Comparison of ENCODE assay signal across 9 mouse cellular contexts in genomic region chr15:26673239-26673859, GRCm38 (mm10).
DNase-seq lines count a peak whose midpoint lies in the region; ATAC-seq lines count a peak whose summit lies in the region.
"Had no signal": no experiment of that assay in that cellular context is flagged by ENCODE, and none has a peak within 500 bp of the region (broad histone marks: within the 10 kb centered on the region; RNA-seq: fewer than 3 reads in every experiment).

No protein-coding gene starts in this region.

- H3K9me3 ChIP-seq in forebrain, embryonic 14.5 days (replicated peaks; ENCODE audit: control insufficient read depth, low read length) = no peaks in the 10 kb centered on the region
- no peaks in the 10 kb centered on the region for H3K9me3 ChIP-seq in forebrain, embryonic 12.5 days
- no peaks in the 10 kb centered on the region for H3K9me3 ChIP-seq in lung, embryonic 15.5 days
- H3K9me3 ChIP-seq: embryonic facial prominence, embryonic 13.5 days had no signal

- WGBS in forebrain, embryonic 14.5 days = 37% methylated on average over 5 of the region's 5 CpGs
- whole genome bisulfite sequencing in forebrain, embryonic 12.5 days = 77% methylated on average over 5 of the region's 5 CpGs
- 29% methylated on average over 5 of the region's 5 CpGs for WGBS in lung, embryonic 15.5 days

- DNase-seq in forebrain, embryonic 14.5 days (ENCODE audit: low spot score) = peak; percentile 83
- DNase-seq in layer of hippocampus, postnatal 10 days (ENCODE audit: low spot score in 2 of 2) = peak; percentile 21 to 52
- DNase-seq in layer of hippocampus, adult 11-12 months (ENCODE audit: low spot score) = no peak
- DNase-seq in cerebellum, adult 18-20 months = peak; percentile 19 to 39
- DNase-seq in spleen, postnatal 36 days (ENCODE audit: low spot score in 2 of 2) = no peak

- H3K9ac ChIP-seq in forebrain, embryonic 14.5 days (ENCODE audit: low read length) = no peak overlapping the region
- H3K9ac ChIP-seq in forebrain, embryonic 12.5 days = no peak overlapping the region
- H3K9ac ChIP-seq in lung, embryonic 15.5 days = no peak overlapping the region
- H3K9ac ChIP-seq: embryonic facial prominence, embryonic 13.5 days had no signal

- no peak overlapping the region for H3K4me3 ChIP-seq in forebrain, embryonic 14.5 days (ENCODE audit: low read depth, low read length)
- H3K4me3 ChIP-seq in forebrain, embryonic 12.5 days (replicated peaks) = no peak overlapping the region
- no peak overlapping the region for H3K4me3 ChIP-seq in lung, embryonic 15.5 days
- H3K4me3 ChIP-seq: embryonic facial prominence, embryonic 13.5 days had no signal

- no peaks in the 10 kb centered on the region for H3K27me3 ChIP-seq in forebrain, embryonic 14.5 days (replicated peaks; ENCODE audit: control insufficient read depth, insufficient read depth, low read length)
- no peaks in the 10 kb centered on the region for H3K27me3 ChIP-seq in forebrain, embryonic 12.5 days
- H3K27me3 ChIP-seq in lung, embryonic 15.5 days = no peaks in the 10 kb centered on the region
- H3K27me3 ChIP-seq: embryonic facial prominence, embryonic 13.5 days had no signal

- H3K36me3 ChIP-seq in forebrain, embryonic 14.5 days (ENCODE audit: control insufficient read depth, insufficient read depth, low read length) = no peaks in the 10 kb centered on the region
- no peaks in the 10 kb centered on the region for H3K36me3 ChIP-seq in forebrain, embryonic 12.5 days (replicated peaks)
- no peaks in the 10 kb centered on the region for H3K36me3 ChIP-seq in lung, embryonic 15.5 days
- H3K36me3 ChIP-seq: embryonic facial prominence, embryonic 13.5 days had no signal

- no peak overlapping the region for H3K4me2 ChIP-seq in forebrain, embryonic 14.5 days (ENCODE audit: low read length)
- no peak overlapping the region for H3K4me2 ChIP-seq in forebrain, embryonic 12.5 days
- no peak overlapping the region for H3K4me2 ChIP-seq in lung, embryonic 15.5 days
- H3K4me2 ChIP-seq: embryonic facial prominence, embryonic 13.5 days had no signal

- peak; percentile 66; the same call in 1 of the 2 replicates for ATAC-seq in forebrain, embryonic 14.5 days
- no peak for ATAC-seq in forebrain, embryonic 12.5 days (ENCODE audit: low FRiP score)
- peak; percentile 19; the same call in 1 of the 2 replicates for ATAC-seq in lung, embryonic 15.5 days (ENCODE audit: borderline replicate concordance, extremely low read depth, low FRiP score, low TSS enrichment)
- ATAC-seq in inflammation-experienced regulatory T-cells, adult 6 months = no peak

- no peaks in the 10 kb centered on the region for H3K4me1 ChIP-seq in forebrain, embryonic 14.5 days (ENCODE audit: control insufficient read depth, insufficient read depth, low read length)
- H3K4me1 ChIP-seq in forebrain, embryonic 12.5 days = no peaks in the 10 kb centered on the region
- peaks cover 14% of the 10 kb centered on the region for H3K4me1 ChIP-seq in lung, embryonic 15.5 days

- H3K27ac ChIP-seq in forebrain, embryonic 14.5 days (ENCODE audit: low read depth, low read length) = no peak overlapping the region
- H3K27ac ChIP-seq in forebrain, embryonic 12.5 days = no peak overlapping the region
- H3K27ac ChIP-seq in lung, embryonic 15.5 days = no peak overlapping the region
- H3K27ac ChIP-seq: embryonic facial prominence, embryonic 13.5 days had no signal

Comparison
In these comparisons a context has a peak if more than half of its experiments do, and no peak if none do; other contexts are left out.
1. ATAC-seq: peak in forebrain, embryonic 14.5 days (single experiment) and lung, embryonic 15.5 days (single experiment); none in forebrain, embryonic 12.5 days (single experiment) and inflammation-experienced regulatory T-cells, adult 6 months (single experiment).
2. DNase-seq: peak in forebrain, embryonic 14.5 days (single experiment), layer of hippocampus, postnatal 10 days (2 of 2) and cerebellum, adult 18-20 months (2 of 2); none in layer of hippocampus, adult 11-12 months (single experiment) and spleen, postnatal 36 days (0 of 2).